Mouse (Mus musculus) E14TG2a.4 (cell line): ENCODE results near the gene Nxpe2.

Source experiments
- H3K27me3 ChIP-seq: 2 replicates; pipeline ENCODE4 v1.6.1; 2014; ENCODE audit warnings: low read length, control low read depth; ENCODE audit not compliant: insufficient read depth
- H3K36me3 ChIP-seq: 2 replicates; pipeline ENCODE4 v1.6.1; 2014; ENCODE audit warnings: low read length, control low read depth; ENCODE audit not compliant: insufficient read depth
- H3K4me1 ChIP-seq: replicated peaks from 2 replicates; pipeline ENCODE4 v1.6.1; 2014; ENCODE audit warnings: low read depth, low read length, control low read depth
- H3K4me3 ChIP-seq: replicated peaks from 2 replicates; pipeline ENCODE4 v1.5.1; 2014; ENCODE audit warnings: mild to moderate bottlenecking, low read length
- H3K9me3 ChIP-seq: 2 replicates; pipeline ENCODE4 v1.6.1; 2014; ENCODE audit warnings: low read length, control low read depth
- CTCF ChIP-seq: conservative IDR thresholded peaks from 2 replicates; pipeline ENCODE4 v1.5.1; 2014; ENCODE audit warnings: low read length
- NANOG ChIP-seq: IDR thresholded peaks from 2 replicates; pipeline ENCODE4 v1.6.1; 2014; ENCODE audit warnings: borderline replicate concordance, low read length, mixed read lengths
- POU5F1 ChIP-seq: IDR thresholded peaks from 2 replicates; pipeline ENCODE4 v1.6.1; 2014; ENCODE audit warnings: low read length, borderline replicate concordance

Nxpe2 gene

DNA sequence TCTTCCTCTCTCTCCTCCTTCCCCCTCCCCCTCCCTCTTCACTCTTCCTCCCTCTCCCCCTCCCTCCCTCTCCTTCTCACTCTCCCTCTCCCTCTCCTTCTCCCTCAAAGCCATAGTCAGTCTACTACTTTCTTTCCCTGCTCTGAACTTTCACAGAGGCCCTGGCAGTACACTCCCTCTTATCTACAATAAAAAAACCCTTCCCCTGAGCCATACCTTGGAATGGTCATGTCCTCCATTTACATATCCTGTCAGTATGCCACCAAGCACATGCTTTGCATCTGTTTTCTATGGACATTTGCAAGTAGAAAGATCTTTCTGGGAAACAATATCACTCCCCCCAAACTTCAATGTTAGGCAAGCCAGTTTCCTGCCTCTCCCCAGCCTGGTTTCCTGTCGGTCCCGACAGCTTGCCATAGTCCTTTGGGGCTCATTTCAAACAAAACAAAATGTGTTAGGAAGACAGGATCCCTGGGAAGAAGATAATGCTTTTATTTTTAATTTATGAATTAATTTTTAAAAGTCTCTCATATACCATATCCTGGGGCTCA is at the start of gene Nxpe2:
TSS of gene Nxpe2 (minus strand) at position 307 of the 551 bp plus-strand sequence.
- TF ChIP-seq POU5F1 (no peak), CTCF (no peak), NANOG (no peak)
- H3K27me3 ChIP-seq, result no peaks in the 10 kb centered on the region
- no peak within 1 kb of the TSS for H3K4me3 ChIP-seq
- H3K4me1 ChIP-seq, result peaks cover 10% of the 10 kb centered on the region
- H3K36me3 ChIP-seq, result no peaks in the 10 kb centered on the region
- peaks cover 8% of the 10 kb centered on the region for H3K9me3 ChIP-seq

DNA sequence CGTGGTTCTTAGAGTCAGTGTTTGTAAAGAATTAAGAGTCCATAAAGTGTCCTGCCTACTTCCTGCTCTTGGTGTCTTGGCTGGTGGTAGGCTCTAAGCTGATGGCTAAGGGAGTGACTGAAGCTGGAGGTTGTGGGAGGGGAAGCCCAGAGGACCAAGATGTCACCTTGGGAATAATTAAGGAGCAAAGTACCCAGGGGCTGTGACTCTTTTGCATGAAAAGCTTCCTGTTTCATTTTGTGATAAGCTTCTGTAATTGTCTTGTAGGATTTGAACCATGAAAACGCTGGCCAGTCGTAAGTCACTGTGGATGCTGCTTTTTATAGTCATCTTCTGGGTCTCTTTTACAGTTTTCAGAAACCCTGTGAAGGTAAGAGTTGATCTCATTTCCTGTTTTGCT is 36.7 kb upstream of the Nxpe2 start:
- TF ChIP-seq POU5F1, result no peak
- no peak for TF ChIP-seq CTCF
- TF ChIP-seq NANOG, result no peak
- Histone ChIP-seq H3K4me3 (no peak overlapping the region), H3K4me1 (no peaks in the 10 kb centered on the region), H3K36me3 (no peaks in the 10 kb centered on the region), H3K9me3 (no peaks in the 10 kb centered on the region), H3K27me3 (no peaks in the 10 kb centered on the region)

GRCm38 (mm10) chr9:48388451-48388850 is 35.2 kb upstream of the Nxpe2 start:
- TF ChIP-seq CTCF (no peak), POU5F1 (no peak), NANOG (no peak)
- Histone ChIP-seq H3K9me3 (no peaks in the 10 kb centered on the region), H3K4me1 (no peaks in the 10 kb centered on the region), H3K27me3 (no peaks in the 10 kb centered on the region), H3K36me3 (no peaks in the 10 kb centered on the region), H3K4me3 (no peak overlapping the region)

GRCm38 (mm10) chr9:48374357-48374756 is 21.1 kb upstream of the Nxpe2 start:
- no peak for TF ChIP-seq CTCF
- no peak for TF ChIP-seq POU5F1
- no peak for TF ChIP-seq NANOG
- no peaks in the 10 kb centered on the region for H3K27me3 ChIP-seq
- no peaks in the 10 kb centered on the region for H3K36me3 ChIP-seq
- H3K4me3 ChIP-seq, result no peak overlapping the region
- no peaks in the 10 kb centered on the region for H3K9me3 ChIP-seq
- H3K4me1 ChIP-seq, result no peaks in the 10 kb centered on the region

- Histone ChIP-seq H3K36me3 (no peaks in the 10 kb centered on the region), H3K9me3 (no peaks in the 10 kb centered on the region), H3K4me1 (no peaks in the 10 kb centered on the region), H3K4me3 (no peak overlapping the region), H3K27me3 (no peaks in the 10 kb centered on the region)
- TF ChIP-seq CTCF (no peak), NANOG (no peak), POU5F1 (no peak)
These were observed 20.1 kb upstream of the Nxpe2 start for GRCm38 (mm10) chr9:48373232-48373878.

DNA sequence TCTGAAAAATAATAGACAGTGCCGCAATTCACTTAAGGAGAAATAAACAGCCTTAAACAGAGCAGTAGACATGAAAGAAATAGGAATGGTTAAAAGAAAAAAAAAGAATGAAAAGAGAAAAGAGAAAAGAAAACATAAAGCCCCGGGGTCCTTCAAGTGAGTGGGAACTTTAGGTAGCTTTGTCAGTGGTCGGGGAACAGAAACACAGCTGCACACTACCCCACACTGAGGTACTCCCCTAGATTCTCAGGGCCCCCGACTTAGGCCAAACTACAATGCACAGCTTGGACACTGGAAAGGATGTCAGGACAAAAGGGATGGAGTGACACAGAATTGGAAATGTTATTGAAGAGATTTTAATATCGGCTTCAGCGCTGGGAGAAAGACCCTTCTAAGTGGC is 9.5 kb upstream of the Nxpe2 start:
- Histone ChIP-seq H3K4me1 (peaks cover 4% of the 10 kb centered on the region), H3K4me3 (no peak overlapping the region), H3K27me3 (0 out of 2 replicates have a peak, but pooled peaks cover 2% of the 10 kb centered on the region), H3K36me3 (no peaks in the 10 kb centered on the region), H3K9me3 (no peaks in the 10 kb centered on the region)
- no peak for TF ChIP-seq NANOG
- no peak for TF ChIP-seq CTCF
- no peak for TF ChIP-seq POU5F1

DNA sequence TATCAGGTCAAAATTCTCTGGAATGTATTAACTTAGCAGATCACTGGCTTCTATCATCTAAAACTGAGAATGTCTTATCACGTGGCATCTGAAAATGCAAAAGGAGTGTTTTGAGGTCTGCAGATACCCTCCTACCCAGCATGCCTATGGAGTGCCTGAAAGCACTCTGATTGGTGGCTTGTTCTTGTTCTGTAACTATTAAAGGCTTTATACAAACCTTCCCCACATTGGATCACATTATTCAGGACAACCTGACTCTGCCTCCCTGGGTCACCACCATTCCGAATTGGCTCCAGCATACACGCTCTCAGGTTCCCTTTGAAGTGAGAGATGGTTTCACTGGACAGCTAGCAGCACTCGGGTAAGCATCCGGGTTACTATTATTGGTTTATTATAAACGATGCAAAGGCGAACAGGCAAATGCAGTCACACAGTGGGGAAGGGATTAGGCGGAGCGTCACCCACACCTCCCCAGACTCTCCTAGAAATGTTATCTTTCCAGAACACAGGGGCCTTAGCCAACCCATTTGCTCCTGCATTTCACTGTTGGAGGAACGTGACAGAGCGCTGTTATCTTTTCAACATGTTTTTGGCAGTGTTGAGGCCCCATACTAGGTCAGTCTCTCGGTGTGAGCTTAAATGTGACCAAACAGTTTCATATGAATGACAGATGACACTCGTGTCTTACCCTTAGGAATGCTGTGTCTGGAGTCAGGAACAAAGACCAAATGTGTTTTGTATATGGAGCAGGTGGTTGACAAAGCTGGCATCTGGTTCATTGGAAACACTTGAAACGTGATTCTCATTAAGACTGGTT is 8.8 kb upstream of the Nxpe2 start:
- Histone ChIP-seq H3K36me3 (no peaks in the 10 kb centered on the region), H3K27me3 (0 out of 2 replicates have a peak, but pooled peaks cover 2% of the 10 kb centered on the region), H3K9me3 (no peaks in the 10 kb centered on the region), H3K4me3 (no peak overlapping the region), H3K4me1 (peaks cover 4% of the 10 kb centered on the region)
- TF ChIP-seq POU5F1 (no peak), CTCF (no peak), NANOG (no peak)

DNA sequence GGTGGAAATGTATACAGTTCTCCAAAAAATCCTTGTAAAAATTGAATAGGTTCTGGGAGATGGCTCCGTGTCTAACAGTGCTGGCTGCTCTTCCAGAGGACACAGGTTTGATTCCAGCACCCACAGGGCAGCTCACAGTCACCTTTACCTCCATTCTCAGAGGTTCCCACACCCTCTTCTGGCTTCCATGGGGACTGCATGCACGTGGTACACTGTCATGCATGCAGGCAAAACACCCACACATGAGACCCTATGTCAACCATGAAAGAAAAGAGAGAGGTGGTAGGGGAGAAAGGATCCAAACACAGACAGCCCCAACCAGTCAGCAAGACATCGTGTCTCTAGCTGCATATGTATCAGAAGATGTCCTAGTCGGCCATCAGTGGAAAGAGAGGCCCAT is 7.6 kb upstream of the Nxpe2 start:
- Histone ChIP-seq H3K9me3 (no peaks in the 10 kb centered on the region), H3K27me3 (0 out of 2 replicates have a peak, but pooled peaks cover 2% of the 10 kb centered on the region), H3K36me3 (no peaks in the 10 kb centered on the region), H3K4me1 (peaks cover 4% of the 10 kb centered on the region), H3K4me3 (no peak overlapping the region)
- TF ChIP-seq CTCF (peak; percentile 12; the same call in 1 of the 2 replicates), NANOG (no peak), POU5F1 (no peak)
